Mouse (Mus musculus): ENCODE measurements around the gene B230217C12Rik. TPM values are rescaled to one million over a fixed set of nuclear protein-coding genes. Genes with fewer than 3 reads are reported as not detected.

The B230217C12Rik gene
- polyA plus RNA-seq, 1 experiment = not detected

- WGBS = 16% methylated on average over 7 of the region's 7 CpGs
- TF ChIP-seq POLR2A (IDR thresholded peaks at IDR 0.05; ENCODE audit: insufficient read depth, low read depth, low read length) (no peak), CTCF (IDR thresholded peaks at IDR 0.05; ENCODE audit: insufficient read depth, low read depth, low read length) (no peak)
- H3K4me1 ChIP-seq (ENCODE audit: control insufficient read depth, insufficient read depth, low read length) = peaks cover 65% of the 10 kb centered on the region
- no peak overlapping the region for H3K4me3 ChIP-seq (ENCODE audit: insufficient read depth, low read depth, low read length)
- H3K27ac ChIP-seq (ENCODE audit: insufficient read depth, low read depth, low read length) = peak overlapping the region; percentile 56; the same call in 1 of the 2 replicates
Measured at GRCm38 (mm10) chr11:97813085-97813484, 27.5 kb upstream of the B230217C12Rik start.

GRCm38 (mm10) chr11:97813746-97814515 lies 26.6 kb upstream of the B230217C12Rik start:
- H3K4me3 ChIP-seq (ENCODE audit: insufficient read depth, low read depth, low read length) = no peak overlapping the region
- WGBS = 53% methylated on average over 17 of the region's 17 CpGs
- H3K27ac ChIP-seq (ENCODE audit: insufficient read depth, low read depth, low read length) = no peak overlapping the region
- no peak for TF ChIP-seq POLR2A (IDR thresholded peaks at IDR 0.05; ENCODE audit: insufficient read depth, low read depth, low read length)
- no peak for TF ChIP-seq CTCF (IDR thresholded peaks at IDR 0.05; ENCODE audit: insufficient read depth, low read depth, low read length)
- peaks cover 64% of the 10 kb centered on the region for H3K4me1 ChIP-seq (ENCODE audit: control insufficient read depth, insufficient read depth, low read length)

- 85% methylated on average over 11 of the region's 11 CpGs for WGBS
- H3K4me3 ChIP-seq (ENCODE audit: insufficient read depth, low read depth, low read length) = no peak overlapping the region
- H3K4me1 ChIP-seq (ENCODE audit: control insufficient read depth, insufficient read depth, low read length) = peaks cover 57% of the 10 kb centered on the region
- H3K27ac ChIP-seq (ENCODE audit: insufficient read depth, low read depth, low read length) = no peak overlapping the region
- TF ChIP-seq CTCF (IDR thresholded peaks at IDR 0.05; ENCODE audit: insufficient read depth, low read depth, low read length) (no peak), POLR2A (IDR thresholded peaks at IDR 0.05; ENCODE audit: insufficient read depth, low read depth, low read length) (no peak)
Measured at GRCm38 (mm10) chr11:97815736-97816135, 24.8 kb upstream of the B230217C12Rik start.

GRCm38 (mm10) chr11:97816176-97816575 lies 24.4 kb upstream of the B230217C12Rik start:
- WGBS = 60% methylated on average over 5 of the region's 5 CpGs
- H3K4me1 ChIP-seq (ENCODE audit: control insufficient read depth, insufficient read depth, low read length) = peaks cover 57% of the 10 kb centered on the region
- no peak overlapping the region for H3K27ac ChIP-seq (ENCODE audit: insufficient read depth, low read depth, low read length)
- H3K4me3 ChIP-seq (ENCODE audit: insufficient read depth, low read depth, low read length) = no peak overlapping the region
- no peak for TF ChIP-seq POLR2A (IDR thresholded peaks at IDR 0.05; ENCODE audit: insufficient read depth, low read depth, low read length)
- TF ChIP-seq CTCF (IDR thresholded peaks at IDR 0.05; ENCODE audit: insufficient read depth, low read depth, low read length) = no peak

GRCm38 (mm10) chr11:97816916-97817315 lies 23.7 kb upstream of the B230217C12Rik start:
- TF ChIP-seq POLR2A (IDR thresholded peaks at IDR 0.05; ENCODE audit: insufficient read depth, low read depth, low read length) = no peak
- TF ChIP-seq CTCF (IDR thresholded peaks at IDR 0.05; ENCODE audit: insufficient read depth, low read depth, low read length) = no peak
- WGBS = 64% methylated on average over 9 of the region's 9 CpGs
- Histone ChIP-seq H3K4me1 (ENCODE audit: control insufficient read depth, insufficient read depth, low read length) (peaks cover 54% of the 10 kb centered on the region), H3K27ac (ENCODE audit: insufficient read depth, low read depth, low read length) (no peak overlapping the region), H3K4me3 (ENCODE audit: insufficient read depth, low read depth, low read length) (no peak overlapping the region)

GRCm38 (mm10) chr11:97817379-97817778 lies 23.2 kb upstream of the B230217C12Rik start:
- Histone ChIP-seq H3K4me3 (ENCODE audit: insufficient read depth, low read depth, low read length) (no peak overlapping the region), H3K27ac (ENCODE audit: insufficient read depth, low read depth, low read length) (no peak overlapping the region), H3K4me1 (ENCODE audit: control insufficient read depth, insufficient read depth, low read length) (peaks cover 49% of the 10 kb centered on the region)
- 62% methylated on average over 5 of the region's 5 CpGs for WGBS
- TF ChIP-seq POLR2A (IDR thresholded peaks at IDR 0.05; ENCODE audit: insufficient read depth, low read depth, low read length) (no peak), CTCF (IDR thresholded peaks at IDR 0.05; ENCODE audit: insufficient read depth, low read depth, low read length) (no peak)

- TF ChIP-seq CTCF (IDR thresholded peaks at IDR 0.05; ENCODE audit: insufficient read depth, low read depth, low read length) (no peak), POLR2A (IDR thresholded peaks at IDR 0.05; ENCODE audit: insufficient read depth, low read depth, low read length) (no peak)
- Histone ChIP-seq H3K4me1 (ENCODE audit: control insufficient read depth, insufficient read depth, low read length) (peaks cover 47% of the 10 kb centered on the region), H3K4me3 (ENCODE audit: insufficient read depth, low read depth, low read length) (no peak overlapping the region), H3K27ac (ENCODE audit: insufficient read depth, low read depth, low read length) (no peak overlapping the region)
- 60% methylated on average over 6 of the region's 6 CpGs for WGBS
Measured at GRCm38 (mm10) chr11:97818003-97818402, 22.6 kb upstream of the B230217C12Rik start.

GRCm38 (mm10) chr11:97818571-97818970 lies 22.0 kb upstream of the B230217C12Rik start:
- WGBS = 22% methylated on average over 4 of the region's 4 CpGs
- peaks cover 44% of the 10 kb centered on the region for H3K4me1 ChIP-seq (ENCODE audit: control insufficient read depth, insufficient read depth, low read length)
- no peak overlapping the region for H3K27ac ChIP-seq (ENCODE audit: insufficient read depth, low read depth, low read length)
- TF ChIP-seq CTCF (IDR thresholded peaks at IDR 0.05; ENCODE audit: insufficient read depth, low read depth, low read length) (no peak), POLR2A (IDR thresholded peaks at IDR 0.05; ENCODE audit: insufficient read depth, low read depth, low read length) (no peak)
- no peak overlapping the region for H3K4me3 ChIP-seq (ENCODE audit: insufficient read depth, low read depth, low read length)

GRCm38 (mm10) chr11:97819102-97819501 lies 21.5 kb upstream of the B230217C12Rik start:
- H3K4me3 ChIP-seq (ENCODE audit: insufficient read depth, low read depth, low read length) = no peak overlapping the region
- peaks cover 39% of the 10 kb centered on the region for H3K4me1 ChIP-seq (ENCODE audit: control insufficient read depth, insufficient read depth, low read length)
- 42% methylated on average over 4 of the region's 4 CpGs for WGBS
- H3K27ac ChIP-seq (ENCODE audit: insufficient read depth, low read depth, low read length) = no peak overlapping the region
- no peak for TF ChIP-seq POLR2A (IDR thresholded peaks at IDR 0.05; ENCODE audit: insufficient read depth, low read depth, low read length)
- TF ChIP-seq CTCF (IDR thresholded peaks at IDR 0.05; ENCODE audit: insufficient read depth, low read depth, low read length) = no peak

Measured in olfactory bulb, adult 2 months (tissue).